Mouse (Mus musculus): ENCODE data around the gene Cdca4.
"Not testable (repeated sequence)": the region's sequence is repeated elsewhere in the genome, so short reads cannot be mapped to it uniquely, and the experiment has no call there.

Gene Cdca4

GRCm38 (mm10) chr12:112821974-112822373 lies 7.2 kb downstream of the Cdca4 start:
- no peak for DNase-seq

- no peak for DNase-seq
These were observed 8.0 kb downstream of the Cdca4 start for GRCm38 (mm10) chr12:112821216-112821615.

- no peak for DNase-seq
These were observed 8.7 kb downstream of the Cdca4 start for GRCm38 (mm10) chr12:112820401-112820999.

GRCm38 (mm10) chr12:112819057-112819662 lies 10.1 kb downstream of the Cdca4 start:
- no peak for DNase-seq

- not testable (repeated sequence) for DNase-seq
These were observed 12.4 kb downstream of the Cdca4 start for GRCm38 (mm10) chr12:112816866-112817265.

GRCm38 (mm10) chr12:112816294-112816693 lies 12.9 kb downstream of the Cdca4 start:
- DNase-seq: peak; percentile 69 to 81

- no peak for DNase-seq
These were observed 14.3 kb downstream of the Cdca4 start for GRCm38 (mm10) chr12:112814682-112815470.

- no peak for DNase-seq
These were observed 15.9 kb downstream of the Cdca4 start for GRCm38 (mm10) chr12:112813370-112813769.

- DNase-seq: no peak
These were observed 18.9 kb downstream of the Cdca4 start for GRCm38 (mm10) chr12:112810092-112810885.

GRCm38 (mm10) chr12:112809641-112810040 lies 19.6 kb downstream of the Cdca4 start:
- no peak for DNase-seq

GRCm38 (mm10) chr12:112808587-112809364 lies 20.4 kb downstream of the Cdca4 start, which contains the start of gene Clba1:
Gene Clba1 (plus strand): TSS chr12:112808937.
- peak; percentile 95 to 97 for DNase-seq

- DNase-seq: no peak
These were observed 21.0 kb downstream of the Cdca4 start for GRCm38 (mm10) chr12:112808212-112808586.

- DNase-seq: no peak
These were observed 21.4 kb downstream of the Cdca4 start for GRCm38 (mm10) chr12:112807796-112808195.

GRCm38 (mm10) chr12:112806044-112806443 lies 23.2 kb downstream of the Cdca4 start:
- DNase-seq: no peak

- DNase-seq: peak; percentile 47 to 65
These were observed 25.2 kb downstream of the Cdca4 start for GRCm38 (mm10) chr12:112804046-112804445.

GRCm38 (mm10) chr12:112802917-112803316 lies 26.3 kb downstream of the Cdca4 start:
- no peak for DNase-seq

GRCm38 (mm10) chr12:112801864-112802846 lies 27.1 kb downstream of the Cdca4 start, which contains the start of gene Ahnak2:
Gene Ahnak2 (minus strand): TSS chr12:112802657.
- DNase-seq: peak; percentile 56 to 80

GRCm38 (mm10) chr12:112800476-112800875 lies 28.7 kb downstream of the Cdca4 start:
- DNase-seq: peak; percentile 73 to 83

- no peak for DNase-seq
These were observed 29.8 kb downstream of the Cdca4 start for GRCm38 (mm10) chr12:112799237-112799970.

GRCm38 (mm10) chr12:112798716-112799115 lies 30.5 kb downstream of the Cdca4 start:
- DNase-seq: no peak

Data from cerebellum, postnatal 25 days (tissue).